Mouse (Mus musculus) gastrocnemius, adult 2 months (tissue): Measurements from ENCODE around the gene Chst3. TPM values are rescaled to one million over a fixed set of nuclear protein-coding genes. Genes with fewer than 3 reads are reported as not detected.

Source experiments
- DNase-seq: peaks from one replicate; pipeline ENCODE4 v3.0.0; 2022
- H3K27ac ChIP-seq: fragments of 200-600 bp; 2 replicates; pipeline ENCODE4 v1.8.1; 2022; ENCODE audit warnings: mild to moderate bottlenecking
- H3K4me3 ChIP-seq: fragments of 200-600 bp; 2 replicates; pipeline ENCODE4 v1.8.1; 2022; ENCODE audit warnings: mild to moderate bottlenecking, moderate library complexity
- CTCF ChIP-seq: fragments of 200-600 bp; IDR thresholded peaks from 2 replicates; pipeline ENCODE4 v1.8.1; 2022; ENCODE audit warnings: antibody characterized with exemption, mild to moderate bottlenecking, moderate library complexity
- intact Hi-C: fragments of 180-260 bp; cut with DNase I; formaldehyde crosslinking; loops from one replicate; pipeline ENCODE4 v1.15.1; 2025
- total RNA-seq, 2 experiments: library from RNA; stranded (reverse); gene quantifications; 2 replicates each; pipeline ENCODE4 v1.2.3; 2021

Gene Chst3
- total RNA-seq, 2 experiments from 2014 or later: 0.23 to 0.64 TPM

DNA sequence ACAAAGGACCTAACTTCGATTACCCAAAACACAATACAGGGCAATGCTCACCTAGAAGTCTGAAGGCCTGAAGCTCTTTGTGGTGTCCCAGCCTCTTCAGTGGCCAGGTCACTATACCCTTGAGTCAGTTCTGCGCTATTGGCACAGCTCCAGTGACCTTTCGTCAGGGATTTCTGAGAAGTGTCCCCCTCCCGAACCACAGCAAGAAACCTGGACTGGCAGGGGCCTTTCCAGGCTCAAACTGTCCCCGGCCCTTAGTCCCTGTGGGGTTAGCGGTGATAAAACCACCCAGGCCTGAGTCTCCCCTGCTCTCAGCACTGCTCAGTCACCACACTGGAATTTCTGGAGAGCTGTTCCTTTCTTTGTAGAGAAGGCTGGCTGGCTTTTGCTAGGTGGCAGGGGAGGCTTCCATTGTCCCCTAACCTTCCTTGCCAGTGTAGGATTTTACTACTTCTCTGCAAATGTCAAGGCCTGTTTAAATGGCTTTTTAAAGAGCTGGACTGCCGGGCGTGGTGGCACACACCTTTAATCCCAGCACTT is 11.8 kb downstream of the Chst3 start:
- Histone ChIP-seq H3K27ac (peak overlapping the region; percentile 91), H3K4me3 (no peak overlapping the region)
- intact Hi-C loops: no loop called here
- peak; percentile 51 for DNase-seq
- TF ChIP-seq CTCF: no peak

- Histone ChIP-seq H3K4me3 (no peak overlapping the region), H3K27ac (peak overlapping the region; percentile 57)
- no peak for DNase-seq
- no peak for TF ChIP-seq CTCF
- intact Hi-C loops: no loop called here
These were observed 13.3 kb downstream of the Chst3 start for GRCm38 (mm10) chr10:60205601-60206241.

GRCm38 (mm10) chr10:60202785-60203184 is 16.3 kb downstream of the Chst3 start:
- no peak for DNase-seq
- peak overlapping the region; percentile 83 for H3K27ac ChIP-seq
- no peak overlapping the region for H3K4me3 ChIP-seq
- no peak for TF ChIP-seq CTCF
- intact Hi-C loops: no loop called here

GRCm38 (mm10) chr10:60200996-60201395 is 18.1 kb downstream of the Chst3 start:
- DNase-seq: peak; percentile 53
- H3K27ac ChIP-seq: peak overlapping the region; percentile 83
- peak overlapping the region; percentile 24; the same call in 1 of the 2 replicates for H3K4me3 ChIP-seq
- TF ChIP-seq CTCF: no peak
- intact Hi-C loops: no loop called here

DNA sequence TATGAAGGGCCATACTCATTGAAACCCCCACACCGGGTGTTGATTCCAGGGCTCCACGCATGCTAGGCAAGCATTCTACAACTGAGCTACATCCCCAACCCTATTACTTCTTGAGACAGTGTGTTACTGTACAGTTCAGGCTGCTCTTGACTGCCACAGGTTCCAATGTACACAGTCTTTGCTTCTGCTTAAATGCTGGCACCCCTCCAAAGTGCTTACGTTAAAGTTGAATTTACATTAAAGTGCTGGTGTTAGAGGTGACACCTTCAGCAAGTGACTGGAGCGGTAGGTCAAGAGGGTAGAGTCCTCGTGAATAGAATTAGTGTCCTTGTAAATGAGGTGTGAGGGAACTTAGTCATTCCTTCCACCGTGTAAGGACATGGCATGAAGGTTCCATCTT is 19.7 kb downstream of the Chst3 start:
- H3K4me3 ChIP-seq: no peak overlapping the region
- no peak for DNase-seq
- no peak for TF ChIP-seq CTCF
- no peak overlapping the region for H3K27ac ChIP-seq
- intact Hi-C loops: no loop called here

GRCm38 (mm10) chr10:60197406-60197821 is 21.6 kb downstream of the Chst3 start:
- intact Hi-C loops: no loop called here
- no peak overlapping the region for H3K4me3 ChIP-seq
- peak overlapping the region; percentile 54 for H3K27ac ChIP-seq
- TF ChIP-seq CTCF: no peak
- DNase-seq: peak; percentile 56

DNA sequence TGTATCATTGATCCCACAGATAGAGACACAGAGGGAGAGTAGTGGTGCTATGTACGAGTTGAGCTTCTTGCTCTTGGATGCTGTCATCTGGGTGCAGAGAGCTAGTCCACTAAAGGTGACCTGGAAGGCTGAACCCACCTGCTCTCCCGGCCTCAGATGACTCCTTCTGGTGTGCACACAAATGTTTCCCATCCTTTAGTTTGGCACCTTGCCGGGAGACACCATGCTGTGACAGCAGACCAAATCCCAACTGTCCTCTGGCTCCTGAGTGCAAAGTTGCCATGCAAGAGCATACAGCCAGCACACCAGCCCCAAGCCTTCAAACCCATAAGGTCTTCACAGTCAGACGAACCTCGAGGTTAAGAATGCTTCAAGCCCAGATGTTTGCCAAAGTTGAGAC is 22.1 kb downstream of the Chst3 start:
- no peak for DNase-seq
- Histone ChIP-seq H3K4me3 (no peak overlapping the region), H3K27ac (peak overlapping the region; percentile 54; the same call in 1 of the 2 replicates)
- TF ChIP-seq CTCF: no peak
- intact Hi-C loops: no loop called here

- TF ChIP-seq CTCF: no peak
- intact Hi-C loops: no loop called here
- Histone ChIP-seq H3K27ac (no peak overlapping the region), H3K4me3 (no peak overlapping the region)
- DNase-seq: no peak
These were observed 24.0 kb downstream of the Chst3 start for GRCm38 (mm10) chr10:60195087-60195486.

- peak; percentile 48 for DNase-seq
- intact Hi-C loops: no loop called here
- H3K27ac ChIP-seq: peak overlapping the region; percentile 8; the same call in 1 of the 2 replicates
- peak overlapping the region; percentile 22; the same call in 1 of the 2 replicates for H3K4me3 ChIP-seq
- TF ChIP-seq CTCF: no peak
These were observed 25.3 kb downstream of the Chst3 start for GRCm38 (mm10) chr10:60193532-60194423.

- Histone ChIP-seq H3K27ac (peak overlapping the region; percentile 57; the same call in 1 of the 2 replicates), H3K4me3 (peak overlapping the region; percentile 67)
- intact Hi-C loops: loop anchor here (1.0 to 2.0 kb wide), 2 partner anchors 43 to 47 kb away; no protein-coding TSS in a partner anchor
- peak; percentile 76 for TF ChIP-seq CTCF
- DNase-seq: peak; percentile 83
These were observed 27.3 kb downstream of the Chst3 start for GRCm38 (mm10) chr10:60191796-60192195.

- Histone ChIP-seq H3K27ac (no peak overlapping the region), H3K4me3 (no peak overlapping the region)
- no peak for DNase-seq
- TF ChIP-seq CTCF: no peak
- intact Hi-C loops: loop anchor here (2.0 kb wide), 1 partner anchor 41 kb away; no protein-coding TSS in a partner anchor
These were observed 29.4 kb downstream of the Chst3 start for GRCm38 (mm10) chr10:60189534-60190186.

DNA sequence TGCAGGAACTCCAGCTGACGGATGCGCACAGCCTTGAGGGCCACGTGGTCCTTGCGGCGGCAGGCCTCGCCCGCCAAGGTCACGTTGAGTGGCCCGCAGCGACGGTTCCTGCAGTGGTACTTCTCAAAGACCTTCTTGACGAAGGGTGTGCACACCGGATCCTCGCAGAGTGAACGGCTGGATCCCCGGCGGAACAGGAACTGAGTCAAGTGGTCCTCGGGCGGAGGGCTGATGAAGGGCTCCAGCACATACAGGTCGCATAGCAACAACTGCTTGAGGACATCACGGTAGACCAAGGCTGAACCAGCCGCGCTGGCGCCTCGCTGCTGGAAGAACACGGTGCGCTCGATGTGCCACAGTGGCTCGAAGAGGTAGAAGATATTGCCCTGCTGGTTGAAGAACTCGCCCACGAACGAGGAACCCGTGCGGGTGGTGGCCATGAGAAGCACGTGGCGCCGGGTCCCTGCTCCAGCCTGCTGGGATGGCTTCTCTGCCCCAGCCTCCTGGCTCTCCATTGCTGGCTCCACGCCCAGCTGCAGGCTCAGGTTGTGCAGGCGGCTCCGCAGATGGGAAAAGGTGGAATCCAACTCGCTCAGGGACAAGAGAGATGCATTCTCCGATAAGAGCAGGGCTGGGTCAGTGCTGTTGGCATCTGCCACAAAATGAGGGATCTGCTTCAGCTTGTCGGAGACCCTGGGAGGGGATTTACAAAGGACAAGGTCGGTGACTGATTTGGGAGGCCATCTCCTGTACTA is 32.7 kb downstream of the Chst3 start:
- Histone ChIP-seq H3K27ac (no peak overlapping the region), H3K4me3 (no peak overlapping the region)
- TF ChIP-seq CTCF: no peak
- intact Hi-C loops: no loop called here
- no peak for DNase-seq
